Mouse (Mus musculus): Measurements from ENCODE around the gene Lenep. TPM values are rescaled to one million over a fixed set of nuclear protein-coding genes. Genes with fewer than 3 reads are reported as not detected.

Lenep gene
- polyA plus RNA-seq, 1 experiment from 2014 or later: not detected

DNA sequence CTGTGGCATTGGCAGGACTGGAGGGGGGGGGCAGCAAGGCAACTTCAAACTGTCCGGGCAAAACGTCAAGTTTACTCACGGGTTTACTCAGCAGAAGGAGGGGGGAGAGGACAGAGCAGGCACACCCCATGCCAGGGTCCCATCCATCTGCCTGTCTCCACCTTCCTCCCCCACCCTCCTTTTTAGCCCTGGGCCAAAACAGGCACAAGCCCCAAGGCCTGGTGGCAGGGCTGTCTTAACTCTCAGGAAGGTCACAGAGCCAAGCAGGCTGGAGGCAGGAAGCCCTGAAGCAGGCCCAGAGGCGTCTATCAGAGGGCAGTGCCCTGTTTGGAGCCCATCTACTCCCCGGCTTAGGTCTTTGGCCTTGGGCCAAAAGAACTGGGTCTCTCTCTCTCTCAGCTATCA lies 12.5 kb downstream of the Lenep start:
- Histone ChIP-seq H3K36me3 (no peaks in the 10 kb centered on the region), H3K9me3 (replicated peaks) (no peaks in the 10 kb centered on the region), H3K27me3 (replicated peaks) (peaks cover 37% of the 10 kb centered on the region), H3K9ac (no peak overlapping the region), H3K4me3 (no peak overlapping the region), H3K27ac (peak overlapping the region; percentile 70; the same call in 1 of the 2 replicates), H3K4me1 (peaks cover 91% of the 10 kb centered on the region), H3K4me2 (peak overlapping the region; percentile 98; the same call in 1 of the 2 replicates)
- 61% methylated on average over 5 of the region's 5 CpGs for WGBS (ENCODE audit: insufficient replicate concordance)
- ATAC-seq: no peak

DNA sequence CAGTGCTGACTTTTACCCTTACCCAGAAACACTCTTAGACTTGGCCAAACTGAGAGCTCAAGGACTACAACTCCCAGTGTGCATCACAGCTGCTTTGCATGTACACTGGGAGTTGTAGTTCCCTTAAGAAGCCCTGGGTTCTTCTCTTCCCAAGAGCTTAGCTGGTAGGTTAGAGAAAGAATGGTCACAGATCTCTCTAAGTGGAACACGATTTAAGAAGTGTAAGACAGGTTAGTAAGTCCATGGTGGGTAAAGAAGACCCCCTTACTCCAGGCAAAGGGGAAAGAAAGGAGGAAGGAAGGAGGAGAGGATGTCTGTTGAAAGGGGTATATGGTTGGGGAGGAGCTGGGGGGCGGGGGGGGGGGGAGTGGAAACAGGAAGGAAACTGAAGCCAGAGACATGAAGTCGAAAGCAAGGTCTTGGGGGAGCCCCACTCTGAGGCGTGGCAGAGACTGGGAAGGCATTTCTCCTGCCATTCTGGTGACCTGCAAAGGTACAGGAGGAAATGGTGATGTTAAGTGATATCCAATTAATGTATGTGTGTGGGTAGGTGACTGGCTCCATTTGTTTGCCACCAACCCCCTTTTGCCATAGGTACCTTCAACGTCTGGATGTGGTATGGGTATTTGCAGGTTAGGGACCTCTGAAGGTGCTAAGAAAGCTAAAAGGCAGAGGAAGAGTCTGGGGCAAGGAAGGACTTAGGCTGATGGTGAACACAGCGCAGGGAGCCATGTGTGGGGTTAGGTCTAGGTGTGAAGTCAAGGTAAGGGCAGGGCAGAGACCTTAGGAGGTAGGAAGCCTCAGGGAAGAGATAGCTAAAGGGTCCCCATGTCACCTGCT lies 13.5 kb downstream of the Lenep start:
- H3K27ac ChIP-seq: peak overlapping the region; percentile 41; the same call in 1 of the 2 replicates
- H3K4me2 ChIP-seq: peak overlapping the region; percentile 17; the same call in 1 of the 2 replicates
- H3K36me3 ChIP-seq: no peaks in the 10 kb centered on the region
- 29% methylated on average over 6 of the region's 6 CpGs for WGBS (ENCODE audit: insufficient replicate concordance)
- H3K9ac ChIP-seq: no peak overlapping the region
- H3K4me3 ChIP-seq: no peak overlapping the region
- peaks cover 86% of the 10 kb centered on the region for H3K4me1 ChIP-seq
- H3K27me3 ChIP-seq (replicated peaks): peaks cover 37% of the 10 kb centered on the region
- no peaks in the 10 kb centered on the region for H3K9me3 ChIP-seq (replicated peaks)
- ATAC-seq: no peak

DNA sequence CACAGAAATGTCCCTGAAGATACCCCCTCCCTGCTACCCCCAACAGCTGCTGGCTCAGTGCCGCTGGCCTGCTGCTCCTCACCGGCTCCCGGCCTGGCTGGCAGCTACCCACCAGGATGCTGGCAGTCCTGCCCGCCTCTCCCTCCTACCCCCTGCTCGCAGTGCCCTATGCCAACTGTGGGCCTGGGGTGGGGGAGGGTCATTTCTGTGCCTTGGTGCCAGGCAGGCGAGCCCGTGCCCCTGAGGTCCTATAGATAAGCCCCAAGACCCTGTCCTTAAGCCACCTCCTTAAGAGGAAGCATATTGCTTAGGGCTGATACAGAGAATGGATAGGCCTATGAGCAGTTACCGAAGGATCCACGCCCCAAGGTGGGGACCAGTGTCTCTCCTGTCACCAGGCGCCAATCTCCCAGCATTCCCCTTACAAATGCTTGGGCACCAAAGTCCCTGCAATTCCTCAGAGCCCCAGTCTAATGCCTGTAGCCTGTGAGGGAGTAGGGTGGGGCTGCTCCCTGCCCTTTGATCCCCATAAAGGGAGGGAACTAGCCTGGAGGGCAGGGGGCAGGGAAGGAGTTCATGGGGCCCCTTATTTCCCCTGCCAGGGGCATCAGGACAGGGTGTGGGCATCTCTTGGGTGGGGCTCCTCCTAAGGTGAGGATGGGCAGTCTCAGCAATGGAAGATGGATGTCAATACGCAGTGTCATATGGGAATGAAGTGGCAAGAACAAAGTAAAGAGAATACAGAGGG lies 14.3 kb downstream of the Lenep start:
- H3K4me2 ChIP-seq: peak overlapping the region; percentile 32
- peaks cover 80% of the 10 kb centered on the region for H3K4me1 ChIP-seq
- no peaks in the 10 kb centered on the region for H3K9me3 ChIP-seq (replicated peaks)
- H3K27me3 ChIP-seq (replicated peaks): peaks cover 37% of the 10 kb centered on the region
- WGBS (ENCODE audit: insufficient replicate concordance): 45% methylated on average over 11 of the region's 11 CpGs
- no peak for ATAC-seq
- peak overlapping the region; percentile 49; the same call in 1 of the 2 replicates for H3K27ac ChIP-seq
- 0 out of 2 replicates have a peak overlapping the region, but pooled peaks have one; percentile 6 for H3K4me3 ChIP-seq
- H3K9ac ChIP-seq: no peak overlapping the region
- H3K36me3 ChIP-seq: no peaks in the 10 kb centered on the region

DNA sequence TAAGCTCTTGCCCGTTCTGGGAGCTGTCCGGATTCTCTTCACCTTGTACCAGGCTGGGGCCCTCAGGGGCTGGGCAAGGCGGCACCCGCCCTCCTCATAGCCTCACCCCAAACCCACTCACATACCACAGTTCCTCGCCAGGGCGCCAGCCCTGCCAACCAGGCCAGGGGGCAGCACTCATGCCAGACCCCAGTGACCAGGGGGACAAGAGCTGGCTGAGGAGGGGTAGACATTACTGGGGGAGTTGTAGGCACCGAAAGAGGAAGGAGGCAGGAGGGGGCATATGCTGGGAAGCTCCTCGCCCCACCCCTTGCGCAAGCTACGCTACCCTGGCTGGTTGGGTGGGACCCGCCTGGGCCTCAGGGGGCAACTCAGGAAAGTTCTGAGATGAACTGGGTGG lies 15.0 kb downstream of the Lenep start:
- 67% methylated on average over 11 of the region's 11 CpGs for WGBS (ENCODE audit: insufficient replicate concordance)
- peaks cover 73% of the 10 kb centered on the region for H3K4me1 ChIP-seq
- no peak for ATAC-seq
- no peak overlapping the region for H3K9ac ChIP-seq
- H3K36me3 ChIP-seq: no peaks in the 10 kb centered on the region
- H3K4me3 ChIP-seq: no peak overlapping the region
- no peaks in the 10 kb centered on the region for H3K9me3 ChIP-seq (replicated peaks)
- H3K4me2 ChIP-seq: peak overlapping the region; percentile 32
- peaks cover 32% of the 10 kb centered on the region for H3K27me3 ChIP-seq (replicated peaks)
- H3K27ac ChIP-seq: no peak overlapping the region

DNA sequence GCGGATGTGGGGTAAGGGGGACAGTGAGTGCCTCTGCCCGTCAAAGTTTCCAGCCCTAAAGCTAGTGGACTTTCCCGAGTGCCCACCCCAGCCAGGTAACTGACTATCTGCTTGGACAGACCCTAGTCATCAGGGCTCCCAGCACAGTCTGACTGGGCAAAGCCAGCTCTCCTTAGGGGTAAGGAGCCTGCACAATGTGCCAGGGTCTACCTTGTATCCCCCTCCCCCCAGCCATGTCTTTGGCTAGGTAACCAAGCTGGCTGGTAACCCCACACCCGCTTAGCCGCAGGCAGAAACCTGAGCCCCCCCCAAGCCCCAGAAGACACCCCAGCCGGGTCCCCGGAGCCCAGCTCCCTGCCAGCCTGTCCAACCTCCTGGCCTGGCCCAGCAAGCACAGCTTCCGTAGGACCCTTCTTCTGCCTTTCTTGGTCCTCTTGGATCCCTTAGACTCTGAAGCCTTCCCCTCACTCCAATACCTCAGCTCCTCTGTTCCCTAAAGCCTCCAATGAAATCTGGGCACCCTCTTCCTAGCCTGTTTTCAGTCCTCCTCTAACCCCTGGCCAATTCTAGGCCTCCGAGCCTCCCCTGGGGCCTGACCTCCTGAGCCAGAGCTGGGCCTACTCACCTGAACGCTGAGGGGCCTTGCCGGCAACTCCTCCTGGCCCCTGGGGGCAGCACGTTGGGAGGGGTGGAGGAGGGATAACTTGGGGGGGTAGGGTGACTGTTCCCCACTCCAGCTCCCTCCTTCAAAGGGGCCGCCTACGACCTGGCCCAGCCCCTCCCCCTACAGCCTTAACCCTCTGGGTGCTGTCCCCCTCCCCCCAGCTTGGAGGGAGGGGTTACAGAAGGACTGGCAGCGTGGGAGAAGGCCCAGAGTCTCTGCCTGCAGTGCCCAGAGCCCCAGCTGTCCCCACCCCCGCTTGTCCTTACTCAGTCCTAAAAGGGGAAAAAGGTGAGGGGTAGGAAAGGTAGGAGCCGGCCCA lies 15.9 kb downstream of the Lenep start:
- Histone ChIP-seq H3K4me3 (0 out of 2 replicates have a peak overlapping the region, but pooled peaks have one; percentile 5), H3K27me3 (replicated peaks) (peaks cover 23% of the 10 kb centered on the region), H3K36me3 (no peaks in the 10 kb centered on the region), H3K9ac (no peak overlapping the region), H3K9me3 (replicated peaks) (no peaks in the 10 kb centered on the region), H3K4me1 (peaks cover 64% of the 10 kb centered on the region), H3K4me2 (peak overlapping the region; percentile 32), H3K27ac (no peak overlapping the region)
- no peak for ATAC-seq
- WGBS (ENCODE audit: insufficient replicate concordance): 57% methylated on average over 17 of the region's 17 CpGs

DNA sequence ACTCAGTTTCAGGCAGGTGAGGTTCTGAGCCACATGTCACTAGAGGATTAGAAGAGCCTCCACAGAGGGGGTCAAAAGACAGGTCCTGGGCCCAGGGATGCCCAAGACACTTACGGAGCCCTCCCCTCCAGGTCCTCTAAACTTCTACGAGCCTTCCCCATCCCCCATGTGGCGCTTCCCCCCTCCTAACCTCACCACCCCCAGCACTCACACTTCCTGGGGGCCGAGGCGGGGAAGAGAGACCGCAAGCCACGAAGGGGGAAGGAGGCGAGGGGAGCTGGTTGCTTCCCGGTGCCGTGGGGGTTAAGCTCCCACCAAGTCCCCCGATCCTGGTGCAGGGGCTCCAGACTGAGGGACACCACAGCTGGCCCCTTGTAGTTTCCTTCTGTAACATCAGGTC lies 17.1 kb downstream of the Lenep start:
- no peak overlapping the region for H3K4me3 ChIP-seq
- no peak overlapping the region for H3K27ac ChIP-seq
- peaks cover 10% of the 10 kb centered on the region for H3K27me3 ChIP-seq (replicated peaks)
- peaks cover 51% of the 10 kb centered on the region for H3K4me1 ChIP-seq
- no peak for ATAC-seq
- H3K9me3 ChIP-seq (replicated peaks): no peaks in the 10 kb centered on the region
- no peak overlapping the region; the same call in 1 of the 2 replicates for H3K9ac ChIP-seq
- WGBS (ENCODE audit: insufficient replicate concordance): 24% methylated on average over 9 of the region's 11 CpGs
- peak overlapping the region; percentile 19; the same call in 1 of the 2 replicates for H3K4me2 ChIP-seq
- H3K36me3 ChIP-seq: peaks cover 9% of the 10 kb centered on the region

DNA sequence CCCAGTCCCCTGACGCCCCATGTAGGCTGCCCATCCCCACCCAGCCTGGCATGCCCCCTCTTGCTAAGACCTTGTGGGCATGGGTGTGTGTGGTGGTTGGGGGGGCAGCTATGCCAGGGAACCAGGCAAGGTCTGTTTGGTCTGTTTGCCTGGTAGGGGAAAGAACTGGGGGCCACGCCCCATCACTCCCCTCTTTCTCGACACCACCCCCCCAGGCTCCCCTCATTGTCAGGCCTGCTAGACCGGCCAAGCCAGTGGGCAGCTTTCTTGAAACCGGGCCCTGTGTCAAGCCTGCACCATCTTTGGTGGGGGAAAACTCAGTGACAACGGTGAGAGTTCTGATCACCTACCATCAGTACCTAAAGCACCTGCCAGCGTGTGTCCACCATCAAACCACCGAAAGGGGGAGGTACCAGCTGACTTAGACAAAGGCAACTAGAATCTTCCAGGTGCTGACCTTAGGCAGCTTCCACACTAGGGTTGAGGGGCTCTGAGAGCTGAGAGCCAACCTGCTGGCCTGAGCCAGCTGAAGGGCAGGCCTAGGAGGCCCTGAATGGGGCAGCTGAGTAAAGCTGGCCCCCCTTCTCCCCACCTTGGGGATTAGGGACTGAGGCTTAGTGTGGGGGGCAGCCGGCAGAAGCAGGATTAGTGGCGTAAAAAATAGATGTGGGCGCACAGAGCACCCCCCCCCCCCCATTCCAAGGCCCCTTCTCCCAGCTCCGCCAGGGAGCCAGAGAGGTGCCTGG lies 18.1 kb downstream of the Lenep start:
- ATAC-seq: no peak
- H3K27me3 ChIP-seq (replicated peaks): peaks cover 6% of the 10 kb centered on the region; the same call in 1 of the 2 replicates
- H3K9ac ChIP-seq: no peak overlapping the region
- peaks cover 43% of the 10 kb centered on the region for H3K4me1 ChIP-seq
- H3K4me2 ChIP-seq: no peak overlapping the region
- H3K4me3 ChIP-seq: no peak overlapping the region
- no peaks in the 10 kb centered on the region for H3K9me3 ChIP-seq (replicated peaks)
- H3K27ac ChIP-seq: no peak overlapping the region
- peaks cover 18% of the 10 kb centered on the region for H3K36me3 ChIP-seq
- WGBS (ENCODE audit: insufficient replicate concordance): 66% methylated on average over 12 of the region's 12 CpGs

DNA sequence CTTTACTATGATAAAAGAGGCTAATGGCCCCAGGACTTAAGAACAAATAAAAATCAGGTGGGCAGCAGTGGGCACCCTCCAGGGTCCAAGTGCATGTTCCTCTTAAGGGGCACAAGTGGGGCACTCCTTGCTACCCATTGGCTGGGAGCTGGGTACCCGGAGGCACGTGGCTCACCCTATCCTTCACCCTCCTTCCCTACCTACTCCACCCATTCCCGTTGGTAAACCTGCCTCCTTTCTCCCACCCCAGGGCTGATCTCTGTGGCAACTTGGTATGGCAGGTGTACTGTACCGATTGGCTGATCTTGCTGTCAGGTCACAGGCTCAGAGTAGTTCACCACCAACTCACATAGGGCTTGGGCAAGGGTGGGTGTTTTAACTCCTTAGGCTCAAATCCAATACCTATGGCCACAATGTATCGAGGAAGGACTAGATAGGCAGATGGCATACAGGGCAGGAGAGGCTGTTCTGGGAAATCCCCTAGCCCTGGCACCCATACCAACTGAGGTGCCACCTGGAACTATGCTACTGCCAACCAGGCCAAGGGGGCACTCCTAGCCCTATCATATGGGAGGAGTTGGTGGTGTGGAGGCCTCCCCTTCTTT lies 18.8 kb downstream of the Lenep start:
- Histone ChIP-seq H3K4me2 (no peak overlapping the region), H3K4me3 (no peak overlapping the region), H3K27ac (no peak overlapping the region), H3K27me3 (replicated peaks) (peaks cover 6% of the 10 kb centered on the region; the same call in 1 of the 2 replicates), H3K4me1 (peaks cover 42% of the 10 kb centered on the region), H3K36me3 (peaks cover 20% of the 10 kb centered on the region), H3K9ac (no peak overlapping the region), H3K9me3 (replicated peaks) (no peaks in the 10 kb centered on the region)
- 83% methylated on average over 5 of the region's 5 CpGs for WGBS (ENCODE audit: insufficient replicate concordance)
- no peak for ATAC-seq

DNA sequence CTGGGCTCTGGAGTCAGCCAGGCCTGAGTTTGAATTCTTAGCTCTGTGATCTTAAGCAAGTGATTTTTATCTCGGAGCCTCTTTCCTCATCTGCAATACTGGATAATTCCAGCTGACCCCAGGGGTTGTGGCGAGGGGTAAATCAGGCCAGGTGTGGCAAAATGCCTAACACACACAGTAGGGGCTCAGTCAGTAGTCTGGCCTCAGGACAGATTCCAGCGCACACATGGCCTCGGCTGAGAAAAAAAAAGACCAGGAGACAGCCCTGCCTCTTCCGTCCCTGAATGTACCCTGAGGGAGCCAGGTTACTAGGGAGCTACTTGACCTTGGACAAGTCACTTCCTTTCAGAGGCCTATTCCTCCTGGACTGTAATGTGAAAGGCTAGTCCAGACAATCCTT lies 19.6 kb downstream of the Lenep start:
- Histone ChIP-seq H3K27me3 (replicated peaks) (peaks cover 6% of the 10 kb centered on the region; the same call in 1 of the 2 replicates), H3K9me3 (replicated peaks) (no peaks in the 10 kb centered on the region), H3K9ac (no peak overlapping the region), H3K4me1 (peaks cover 42% of the 10 kb centered on the region), H3K4me3 (no peak overlapping the region), H3K4me2 (no peak overlapping the region), H3K36me3 (peaks cover 20% of the 10 kb centered on the region), H3K27ac (no peak overlapping the region)
- ATAC-seq: no peak
- WGBS (ENCODE audit: insufficient replicate concordance): 69% methylated on average over 5 of the region's 5 CpGs

DNA sequence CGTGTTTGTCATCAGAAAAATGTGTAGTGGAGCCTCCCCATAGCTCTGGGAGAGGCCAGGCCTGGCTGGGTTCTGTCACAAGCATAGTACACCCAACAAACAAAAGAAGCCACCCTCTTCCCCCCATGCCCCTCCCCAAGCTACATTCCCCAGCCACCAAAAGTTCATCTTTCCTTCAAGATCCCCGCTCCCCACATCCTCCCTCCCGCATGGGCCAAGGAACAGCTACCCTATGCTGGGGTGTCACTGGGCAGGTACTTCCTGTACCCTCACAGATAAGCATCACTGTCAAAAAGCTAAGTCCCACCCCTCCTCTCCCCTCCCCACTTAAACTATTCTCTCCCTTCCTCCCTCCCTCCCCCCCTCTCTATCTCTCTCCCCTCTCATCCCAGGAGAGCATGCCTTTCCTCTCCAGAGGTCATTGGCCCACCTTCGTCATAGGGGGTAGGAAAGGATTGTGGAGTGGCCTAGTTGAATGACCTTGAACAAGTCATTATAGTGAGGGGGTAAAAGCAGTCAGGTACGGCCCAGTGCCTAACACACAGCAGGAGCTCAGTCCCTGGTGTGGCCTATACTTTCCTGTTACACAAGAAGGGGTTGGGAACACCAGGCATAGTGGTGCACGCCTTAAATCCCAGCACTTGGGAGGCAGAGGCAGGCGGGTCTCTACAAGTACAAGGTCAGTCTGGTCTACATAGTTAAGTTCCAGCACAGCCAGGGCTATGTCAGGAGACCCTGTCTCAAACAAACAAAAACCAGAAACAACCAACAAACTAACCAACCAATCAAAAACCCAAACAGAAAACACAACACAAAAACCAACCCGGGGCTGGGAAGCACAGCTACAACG lies 20.3 kb downstream of the Lenep start:
- H3K4me2 ChIP-seq: no peak overlapping the region
- H3K4me1 ChIP-seq: peaks cover 38% of the 10 kb centered on the region
- H3K27me3 ChIP-seq (replicated peaks): peaks cover 6% of the 10 kb centered on the region; the same call in 1 of the 2 replicates
- H3K9me3 ChIP-seq (replicated peaks): no peaks in the 10 kb centered on the region
- peaks cover 20% of the 10 kb centered on the region for H3K36me3 ChIP-seq
- ATAC-seq: no peak
- H3K4me3 ChIP-seq: no peak overlapping the region
- H3K27ac ChIP-seq: no peak overlapping the region
- WGBS (ENCODE audit: insufficient replicate concordance): 75% methylated on average over 9 of the region's 9 CpGs
- no peak overlapping the region for H3K9ac ChIP-seq

All from liver, embryonic 12.5 days (tissue).